Comparison of ENCODE assay signal across 9 mouse cellular contexts in genomic region chr6:83731128-83731527, GRCm38 (mm10). TPM values are rescaled to one million over a fixed set of nuclear protein-coding genes. Genes with fewer than 3 reads are reported as not detected.
DNase-seq lines count a peak whose midpoint lies in the region; ATAC-seq lines count a peak whose summit lies in the region.
"Had no signal": no experiment of that assay in that cellular context is flagged by ENCODE, and none has a peak within 500 bp of the region (broad histone marks: within the 10 kb centered on the region; RNA-seq: fewer than 3 reads in every experiment).

No protein-coding gene starts in this region.

- peaks cover 5% of the 10 kb centered on the region; the same call in 1 of the 2 replicates for H3K27me3 ChIP-seq in forebrain, embryonic 14.5 days (replicated peaks; ENCODE audit: control insufficient read depth, insufficient read depth, low read length)
- H3K27me3 ChIP-seq in forebrain, embryonic 13.5 days = peaks cover 16% of the 10 kb centered on the region
- peaks cover 14% of the 10 kb centered on the region for H3K27me3 ChIP-seq in neural tube, embryonic 15.5 days (replicated peaks)

- no peaks in the 10 kb centered on the region for H3K9me3 ChIP-seq in forebrain, embryonic 14.5 days (replicated peaks; ENCODE audit: control insufficient read depth, low read length)
- H3K9me3 ChIP-seq in forebrain, embryonic 13.5 days (replicated peaks) = peaks cover 9% of the 10 kb centered on the region; the same call in 1 of the 2 replicates
- H3K9me3 ChIP-seq in neural tube, embryonic 15.5 days (replicated peaks) = 0 out of 2 replicates have a peak, but pooled peaks cover 5% of the 10 kb centered on the region

- H3K36me3 ChIP-seq in forebrain, embryonic 14.5 days (ENCODE audit: control insufficient read depth, insufficient read depth, low read length) = no peaks in the 10 kb centered on the region
- H3K36me3 ChIP-seq in forebrain, embryonic 13.5 days (ENCODE audit: poor library complexity, severe bottlenecking) = no peaks in the 10 kb centered on the region
- no peaks in the 10 kb centered on the region for H3K36me3 ChIP-seq in neural tube, embryonic 15.5 days

- ATAC-seq in forebrain, embryonic 14.5 days = no peak
- ATAC-seq in forebrain, embryonic 13.5 days = no peak
- ATAC-seq in neural tube, embryonic 15.5 days (ENCODE audit: low FRiP score) = no peak

- H3K4me3 ChIP-seq in forebrain, embryonic 14.5 days (ENCODE audit: low read depth, low read length) = no peak overlapping the region
- no peak overlapping the region for H3K4me3 ChIP-seq in forebrain, embryonic 13.5 days
- no peak overlapping the region for H3K4me3 ChIP-seq in neural tube, embryonic 15.5 days (replicated peaks)

- H3K27ac ChIP-seq in forebrain, embryonic 14.5 days (ENCODE audit: low read depth, low read length) = no peak overlapping the region
- H3K27ac ChIP-seq in forebrain, embryonic 13.5 days = no peak overlapping the region
- H3K27ac ChIP-seq in neural tube, embryonic 15.5 days (replicated peaks) = no peak overlapping the region

- H3K4me2 ChIP-seq in forebrain, embryonic 14.5 days (ENCODE audit: low read length) = no peak overlapping the region
- no peak overlapping the region for H3K4me2 ChIP-seq in forebrain, embryonic 13.5 days
- no peak overlapping the region for H3K4me2 ChIP-seq in neural tube, embryonic 15.5 days

- H3K4me1 ChIP-seq in forebrain, embryonic 14.5 days (ENCODE audit: control insufficient read depth, insufficient read depth, low read length) = no peaks in the 10 kb centered on the region
- no peaks in the 10 kb centered on the region for H3K4me1 ChIP-seq in forebrain, embryonic 13.5 days
- no peaks in the 10 kb centered on the region for H3K4me1 ChIP-seq in neural tube, embryonic 15.5 days

- H3K9ac ChIP-seq in forebrain, embryonic 14.5 days (ENCODE audit: low read length) = no peak overlapping the region
- no peak overlapping the region for H3K9ac ChIP-seq in forebrain, embryonic 13.5 days
- H3K9ac ChIP-seq in neural tube, embryonic 15.5 days (replicated peaks) = no peak overlapping the region

- WGBS in forebrain, embryonic 14.5 days = 27% methylated on average over 5 of the region's 5 CpGs
- 26% methylated on average over 5 of the region's 5 CpGs for WGBS in forebrain, embryonic 13.5 days
- WGBS in neural tube, embryonic 15.5 days = 22% methylated on average over 5 of the region's 5 CpGs

- DNase-seq in forebrain, embryonic 14.5 days (ENCODE audit: low spot score) = peak; percentile 65
- peak; percentile 71 for DNase-seq in neural tube, embryonic 10.5 days (ENCODE audit: extremely low spot score, low spot score)
- DNase-seq in brain, adult 2 months (ENCODE audit: low read depth, low spot score) = peak; percentile 59
- peak; percentile 64 to 72 for DNase-seq in gastrocnemius, postnatal 4 days (ENCODE audit: low spot score in 2 of 2)
- DNase-seq in lung, postnatal 14 days = peak; percentile 81
- DNase-seq in testis, postnatal 10 days (ENCODE audit: low spot score) = peak; percentile 89

RNA-seq across cellular contexts. Expression of gene Atp6v1b1, which starts 11.7 kb away (rescaled TPM):
- not detected in 2 replicates for polyA plus RNA-seq in forebrain, embryonic 14.5 days (2014; fragmentation: Nextera tagmentation; extraction: Ambion mirVana)
- 0.19 TPM in 1 of 2 replicates, not detected in the other for polyA plus RNA-seq in forebrain, embryonic 13.5 days (2015; fragmentation: Nextera tagmentation; extraction: Ambion mirVana)
- not detected in 2 replicates for polyA plus RNA-seq in neural tube, embryonic 15.5 days (2015; fragmentation: Nextera tagmentation; extraction: Ambion mirVana)
- total RNA-seq in gastrocnemius, postnatal 4 days (2021) = not detected

RNA-seq across cellular contexts. Expression of gene Vax2, which starts 20.1 kb away (rescaled TPM):
- not detected in 2 replicates for polyA plus RNA-seq in forebrain, embryonic 14.5 days (2014; fragmentation: Nextera tagmentation; extraction: Ambion mirVana)
- polyA plus RNA-seq in forebrain, embryonic 13.5 days (2015; fragmentation: Nextera tagmentation; extraction: Ambion mirVana) = 0.19 TPM in 1 of 2 replicates, not detected in the other
- polyA plus RNA-seq in neural tube, embryonic 15.5 days (2015; fragmentation: Nextera tagmentation; extraction: Ambion mirVana) = not detected in 2 replicates
- not detected for total RNA-seq in gastrocnemius, postnatal 4 days (2021)

RNA-seq across cellular contexts. Expression of gene Ankrd53, which starts 31.3 kb away (rescaled TPM):
- not detected in 2 replicates for polyA plus RNA-seq in forebrain, embryonic 14.5 days (2014; fragmentation: Nextera tagmentation; extraction: Ambion mirVana)
- polyA plus RNA-seq in forebrain, embryonic 13.5 days (2015; fragmentation: Nextera tagmentation; extraction: Ambion mirVana) = 0.13 and 0.28 TPM in 2 replicates
- polyA plus RNA-seq in neural tube, embryonic 15.5 days (2015; fragmentation: Nextera tagmentation; extraction: Ambion mirVana) = 0.19 TPM in 1 of 2 replicates, not detected in the other
- total RNA-seq in gastrocnemius, postnatal 4 days (2021) = not detected
- polyA plus RNA-seq: limb, embryonic 14.5 days had no signal

RNA-seq across cellular contexts. Expression of gene Tex261, which starts 44.5 kb away (rescaled TPM):
- 63.5 and 76.4 TPM in 2 replicates for polyA plus RNA-seq in forebrain, embryonic 14.5 days (2014; fragmentation: Nextera tagmentation; extraction: Ambion mirVana)
- polyA plus RNA-seq in forebrain, embryonic 13.5 days (2015; fragmentation: Nextera tagmentation; extraction: Ambion mirVana) = 66.0 and 77.5 TPM in 2 replicates
- 72.3 and 73.2 TPM in 2 replicates for polyA plus RNA-seq in neural tube, embryonic 15.5 days (2015; fragmentation: Nextera tagmentation; extraction: Ambion mirVana)
- 10 to 100 TPM; 48.6 to 53.3 TPM for total RNA-seq in gastrocnemius, postnatal 4 days (2021)

RNA-seq across cellular contexts. Expression of gene Cd207, which starts 53.5 kb away (rescaled TPM):
- polyA plus RNA-seq in forebrain, embryonic 14.5 days (2014; fragmentation: Nextera tagmentation; extraction: Ambion mirVana) = not detected in 2 replicates
- not detected in 2 replicates for polyA plus RNA-seq in forebrain, embryonic 13.5 days (2015; fragmentation: Nextera tagmentation; extraction: Ambion mirVana)
- not detected in 2 replicates for polyA plus RNA-seq in neural tube, embryonic 15.5 days (2015; fragmentation: Nextera tagmentation; extraction: Ambion mirVana)
- total RNA-seq in gastrocnemius, postnatal 4 days (2021) = not detected
- polyA plus RNA-seq: limb, embryonic 14.5 days had no signal
